Mouse (Mus musculus) limb, embryonic 15.5 days (tissue): Measurements from ENCODE around the gene Zbtb38. TPM values are rescaled to one million over a fixed set of nuclear protein-coding genes. Genes with fewer than 3 reads are reported as not detected.

Experiments used
- ATAC-seq: fragments of 200-750 bp; cut with Nextera tagmentation; 2 replicates; pipeline ENCODE4 v1.8.0; 2017; ENCODE audit warnings: low read depth, moderate TSS enrichment; ENCODE audit not compliant: insufficient number of reproducible peaks, low FRiP score, low TSS enrichment
- H3K27ac ChIP-seq: fragments of 300-500 bp; sonication (generic); 2 replicates; pipeline ENCODE4 v1.5.1; 2015; ENCODE audit warnings: moderate library complexity, mild to moderate bottlenecking, inconsistent platforms
- H3K27me3 ChIP-seq: fragments of 300-500 bp; sonication (generic); 2 replicates; pipeline ENCODE4 v1.6.1; 2015; ENCODE audit warnings: inconsistent platforms
- H3K36me3 ChIP-seq: fragments of 300-500 bp; sonication (generic); 2 replicates; pipeline ENCODE4 v1.6.1; 2015; ENCODE audit warnings: inconsistent platforms
- H3K4me1 ChIP-seq: fragments of 300-500 bp; sonication (generic); 2 replicates; pipeline ENCODE4 v1.6.1; 2015; ENCODE audit warnings: inconsistent platforms
- H3K4me2 ChIP-seq: fragments of 300-500 bp; sonication (generic); 2 replicates; pipeline ENCODE4 v1.6.1; 2015; ENCODE audit warnings: mild to moderate bottlenecking, inconsistent platforms
- H3K4me3 ChIP-seq: fragments of 300-500 bp; sonication (generic); 2 replicates; pipeline ENCODE4 v1.5.1; 2015; ENCODE audit warnings: mild to moderate bottlenecking, inconsistent platforms
- H3K9ac ChIP-seq: fragments of 300-500 bp; sonication (generic); 2 replicates; pipeline ENCODE4 v1.6.1; 2015; ENCODE audit warnings: inconsistent platforms
- H3K9me3 ChIP-seq: fragments of 300-500 bp; sonication (generic); 2 replicates; pipeline ENCODE4 v1.6.1; 2016; ENCODE audit warnings: inconsistent platforms
- WGBS: fragments of 180-500 bp; shearing (Covaris S2); methylation state at CpG from one replicate; pipeline ENCODE4 v1.1.7; 2015; 5-methylcytosine and 5-hydroxymethylcytosine counted together
- polyA plus RNA-seq: library from polyadenylated mRNA; unstranded; fragments of >200 nt; fragmentation: Nextera tagmentation; extraction: Ambion mirVana; gene quantifications from 2 replicates; pipeline ENCODE4 v1.2.1, GENCODE M21; 2015

Gene Zbtb38
- polyA plus RNA-seq, 1 experiment from 2014 or later = 17.2 TPM

DNA sequence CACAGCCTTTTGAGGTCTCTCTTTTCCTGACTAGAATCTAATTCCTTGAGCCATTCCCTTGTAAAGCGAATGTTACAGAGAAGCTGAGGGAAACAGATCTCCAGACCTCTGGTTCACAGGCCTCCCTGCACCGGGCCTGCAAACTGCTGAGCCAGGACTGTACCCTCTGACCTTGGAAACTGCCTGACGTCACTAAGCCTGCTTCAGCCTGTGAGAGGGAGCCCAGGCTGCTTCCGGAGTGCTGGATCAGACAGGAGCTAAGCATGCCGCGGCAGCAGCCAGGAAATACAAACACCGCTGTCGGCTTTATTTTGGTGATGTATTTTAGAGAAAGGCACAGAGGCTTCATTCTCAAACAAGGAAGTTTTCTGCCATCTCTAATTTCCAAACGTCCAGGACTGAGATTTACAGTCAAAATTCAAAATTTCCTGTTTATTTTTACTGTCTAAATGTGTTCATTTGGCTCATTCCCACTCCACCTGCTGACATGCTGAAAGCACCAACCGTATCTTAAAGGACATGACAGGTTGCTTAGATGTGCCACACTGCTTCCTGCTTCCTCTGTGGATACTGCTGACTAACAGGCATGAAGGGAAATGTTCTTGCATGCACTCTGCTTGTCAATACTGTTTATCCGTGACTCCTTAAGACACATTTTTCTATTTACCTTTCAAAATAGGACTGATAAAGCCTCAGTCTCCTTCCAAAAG lies 46.9 kb downstream of the Zbtb38 start:
- Histone ChIP-seq H3K9me3 (no peaks in the 10 kb centered on the region), H3K4me3 (no peak overlapping the region), H3K4me1 (peaks cover 13% of the 10 kb centered on the region), H3K36me3 (no peaks in the 10 kb centered on the region), H3K27me3 (no peaks in the 10 kb centered on the region), H3K27ac (peak overlapping the region; percentile 62), H3K9ac (no peak overlapping the region), H3K4me2 (0 out of 2 replicates have a peak overlapping the region, but pooled peaks have one; percentile 4)
- WGBS = 32% methylated on average over 11 of the region's 11 CpGs
- ATAC-seq = no peak

DNA sequence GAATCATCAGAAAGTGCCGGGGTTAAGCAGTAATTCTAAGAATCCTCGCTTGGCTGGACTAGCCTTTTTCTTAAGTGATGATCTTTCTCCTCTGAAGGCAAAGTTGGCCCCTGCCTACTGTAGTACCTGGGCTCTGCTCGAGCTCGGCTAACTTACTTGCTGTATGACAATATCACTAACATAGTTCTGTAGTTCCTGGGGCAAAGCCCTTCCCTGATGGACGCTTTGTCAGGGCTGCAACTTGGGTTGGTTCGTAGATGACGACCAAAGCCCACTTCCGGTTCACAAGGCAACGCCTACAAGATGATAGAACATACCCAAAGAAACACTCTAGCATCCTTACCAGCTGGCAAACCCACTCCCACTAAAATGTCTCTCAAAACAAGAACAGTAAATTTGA lies 47.7 kb downstream of the Zbtb38 start:
- no peak overlapping the region for H3K27ac ChIP-seq
- H3K4me2 ChIP-seq = no peak overlapping the region
- WGBS = 92% methylated on average over 9 of the region's 9 CpGs
- H3K4me3 ChIP-seq = no peak overlapping the region
- H3K9ac ChIP-seq = no peak overlapping the region
- H3K36me3 ChIP-seq = no peaks in the 10 kb centered on the region
- H3K27me3 ChIP-seq = no peaks in the 10 kb centered on the region
- H3K9me3 ChIP-seq = no peaks in the 10 kb centered on the region
- no peak for ATAC-seq
- H3K4me1 ChIP-seq = peaks cover 9% of the 10 kb centered on the region

GRCm38 (mm10) chr9:96701891-96702290 lies 50.7 kb downstream of the Zbtb38 start:
- H3K27ac ChIP-seq = peak overlapping the region; percentile 54; the same call in 1 of the 2 replicates
- no peak overlapping the region for H3K4me2 ChIP-seq
- WGBS = 65% methylated on average over 10 of the region's 10 CpGs
- H3K9me3 ChIP-seq = no peaks in the 10 kb centered on the region
- H3K27me3 ChIP-seq = no peaks in the 10 kb centered on the region
- peak; percentile 48; the same call in 1 of the 2 replicates for ATAC-seq
- H3K4me1 ChIP-seq = peaks cover 6% of the 10 kb centered on the region
- peaks cover 7% of the 10 kb centered on the region; the same call in 1 of the 2 replicates for H3K36me3 ChIP-seq
- H3K4me3 ChIP-seq = no peak overlapping the region
- H3K9ac ChIP-seq = no peak overlapping the region

DNA sequence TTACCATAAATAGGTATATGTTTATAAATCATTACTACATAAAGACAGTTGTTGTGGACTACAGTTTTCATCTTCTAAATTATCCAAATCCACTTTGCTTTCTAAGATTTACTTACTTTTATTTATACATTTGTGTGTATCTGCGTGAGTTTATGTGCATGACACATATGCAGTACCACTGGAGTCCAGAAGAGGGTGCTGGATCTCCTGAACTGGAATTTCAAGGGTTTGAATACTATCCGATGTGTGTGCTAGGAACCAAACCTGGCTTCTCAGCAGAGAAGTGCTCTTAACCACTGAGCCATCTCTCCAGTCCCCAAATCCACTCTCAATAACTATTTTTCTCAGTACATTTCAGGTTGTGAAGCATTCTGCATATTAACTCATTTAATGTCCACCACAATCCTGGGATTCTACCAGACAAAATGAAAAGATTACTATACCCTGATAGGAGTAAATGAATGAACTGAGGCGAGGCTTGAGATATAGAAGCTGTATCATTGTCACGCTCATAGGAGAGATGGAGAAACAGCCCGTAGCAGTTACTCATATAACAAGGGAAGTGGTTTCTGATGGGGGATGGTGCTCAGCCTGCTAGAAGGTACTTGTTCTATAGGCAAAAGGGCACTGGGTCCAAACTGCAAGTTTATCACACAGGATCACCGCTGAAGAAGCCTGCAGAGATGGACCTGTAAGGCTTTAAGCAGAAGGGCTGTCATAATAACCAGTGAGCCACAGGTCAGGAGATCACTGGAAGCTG lies 53.2 kb downstream of the Zbtb38 start:
- H3K36me3 ChIP-seq = peaks cover 7% of the 10 kb centered on the region; the same call in 1 of the 2 replicates
- no peaks in the 10 kb centered on the region for H3K9me3 ChIP-seq
- ATAC-seq = no peak
- peaks cover 10% of the 10 kb centered on the region; the same call in 1 of the 2 replicates for H3K4me1 ChIP-seq
- no peak overlapping the region for H3K4me3 ChIP-seq
- no peak overlapping the region for H3K9ac ChIP-seq
- 96% methylated on average over 6 of the region's 6 CpGs for WGBS
- H3K27ac ChIP-seq = no peak overlapping the region
- H3K4me2 ChIP-seq = no peak overlapping the region
- H3K27me3 ChIP-seq = no peaks in the 10 kb centered on the region

- Histone ChIP-seq H3K4me3 (no peak overlapping the region), H3K9ac (no peak overlapping the region), H3K36me3 (peaks cover 12% of the 10 kb centered on the region; the same call in 1 of the 2 replicates), H3K4me2 (no peak overlapping the region), H3K27ac (peak overlapping the region; percentile 44), H3K27me3 (no peaks in the 10 kb centered on the region), H3K9me3 (no peaks in the 10 kb centered on the region), H3K4me1 (peaks cover 10% of the 10 kb centered on the region; the same call in 1 of the 2 replicates)
- WGBS = 72% methylated on average over 14 of the region's 14 CpGs
- no peak for ATAC-seq
Observed at GRCm38 (mm10) chr9:96696788-96697492, 55.7 kb downstream of the Zbtb38 start.

- ATAC-seq = no peak
- H3K4me2 ChIP-seq = no peak overlapping the region
- no peak overlapping the region for H3K4me3 ChIP-seq
- H3K27ac ChIP-seq = peak overlapping the region; percentile 44
- H3K9me3 ChIP-seq = no peaks in the 10 kb centered on the region
- no peaks in the 10 kb centered on the region for H3K27me3 ChIP-seq
- WGBS = 56% methylated on average over 12 of the region's 12 CpGs
- peaks cover 10% of the 10 kb centered on the region; the same call in 1 of the 2 replicates for H3K4me1 ChIP-seq
- H3K9ac ChIP-seq = no peak overlapping the region
- H3K36me3 ChIP-seq = peaks cover 12% of the 10 kb centered on the region; the same call in 1 of the 2 replicates
Observed at GRCm38 (mm10) chr9:96696141-96696561, 56.5 kb downstream of the Zbtb38 start.

GRCm38 (mm10) chr9:96690461-96690863 lies 62.2 kb downstream of the Zbtb38 start:
- H3K4me2 ChIP-seq = no peak overlapping the region
- H3K27me3 ChIP-seq = no peaks in the 10 kb centered on the region
- H3K4me3 ChIP-seq = no peak overlapping the region
- WGBS = 48% methylated on average over 4 of the region's 4 CpGs
- H3K36me3 ChIP-seq = peaks cover 34% of the 10 kb centered on the region
- no peak for ATAC-seq
- no peak overlapping the region for H3K9ac ChIP-seq
- no peak overlapping the region for H3K27ac ChIP-seq
- no peaks in the 10 kb centered on the region for H3K4me1 ChIP-seq
- no peaks in the 10 kb centered on the region for H3K9me3 ChIP-seq

DNA sequence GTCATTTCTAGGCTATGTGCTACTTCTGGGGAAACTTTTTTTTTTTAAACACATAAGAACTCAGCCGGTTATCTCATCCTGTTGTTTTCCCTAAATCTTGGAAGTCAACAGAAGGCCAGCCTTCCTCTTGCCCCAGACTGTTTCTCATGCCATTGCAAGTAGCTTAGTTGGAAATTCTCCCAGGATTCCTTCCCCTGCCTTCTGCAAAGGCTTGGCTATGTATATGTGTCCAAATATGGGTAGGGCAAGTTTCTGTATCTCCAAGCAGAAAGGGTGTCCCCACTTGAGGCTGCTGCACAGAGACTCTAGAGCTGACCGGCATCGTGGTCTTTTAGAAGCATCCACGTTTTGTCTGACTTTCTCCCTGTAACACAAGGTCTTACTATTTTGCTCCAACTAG lies 63.6 kb downstream of the Zbtb38 start:
- no peak overlapping the region for H3K9ac ChIP-seq
- no peaks in the 10 kb centered on the region for H3K27me3 ChIP-seq
- no peak overlapping the region for H3K4me2 ChIP-seq
- H3K4me3 ChIP-seq = no peak overlapping the region
- no peaks in the 10 kb centered on the region for H3K9me3 ChIP-seq
- no peaks in the 10 kb centered on the region for H3K4me1 ChIP-seq
- H3K27ac ChIP-seq = no peak overlapping the region
- ATAC-seq = no peak
- 90% methylated on average over 4 of the region's 4 CpGs for WGBS
- peaks cover 37% of the 10 kb centered on the region for H3K36me3 ChIP-seq

DNA sequence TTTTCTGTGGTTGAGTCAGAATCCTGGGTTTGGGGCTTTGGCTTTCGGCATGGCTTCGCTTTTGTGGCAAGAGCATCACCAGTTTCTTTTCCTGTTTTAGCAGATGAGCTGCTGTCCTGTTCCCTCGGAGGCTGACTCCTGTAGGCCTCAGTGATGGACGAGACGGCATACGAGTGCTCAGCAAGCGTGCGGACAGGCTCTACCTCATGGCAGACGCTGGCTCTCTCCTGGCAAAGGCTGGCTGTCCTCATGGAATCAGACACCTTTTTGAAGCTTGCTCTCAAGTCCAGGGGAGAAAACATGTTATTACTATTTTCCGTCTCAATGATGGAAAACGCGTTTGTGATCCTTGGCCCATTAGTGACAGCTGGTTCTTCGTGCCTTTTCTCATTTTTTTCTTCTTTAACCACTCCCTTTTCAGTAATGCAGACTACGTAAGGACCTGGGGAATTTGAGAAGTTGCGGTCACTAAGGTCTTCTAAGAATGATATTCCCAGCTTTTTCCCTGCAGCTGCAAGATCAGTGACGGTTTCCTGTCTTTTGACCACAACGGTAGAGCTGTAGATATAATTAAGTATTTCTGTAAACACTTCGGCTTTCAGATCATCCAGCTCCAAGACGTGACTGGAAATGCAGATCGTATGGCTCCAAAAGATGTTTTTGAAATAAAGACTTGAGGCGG lies 64.3 kb downstream of the Zbtb38 start:
- no peak overlapping the region for H3K4me3 ChIP-seq
- 75% methylated on average over 21 of the region's 21 CpGs for WGBS
- H3K27ac ChIP-seq = no peak overlapping the region
- no peaks in the 10 kb centered on the region for H3K27me3 ChIP-seq
- H3K4me1 ChIP-seq = no peaks in the 10 kb centered on the region
- ATAC-seq = no peak
- H3K4me2 ChIP-seq = no peak overlapping the region
- no peaks in the 10 kb centered on the region for H3K9me3 ChIP-seq
- H3K9ac ChIP-seq = no peak overlapping the region
- H3K36me3 ChIP-seq = peaks cover 39% of the 10 kb centered on the region

- no peak for ATAC-seq
- H3K9me3 ChIP-seq = no peaks in the 10 kb centered on the region
- H3K4me2 ChIP-seq = no peak overlapping the region
- H3K4me1 ChIP-seq = no peaks in the 10 kb centered on the region
- no peaks in the 10 kb centered on the region for H3K27me3 ChIP-seq
- no peak overlapping the region for H3K9ac ChIP-seq
- 74% methylated on average over 20 of the region's 20 CpGs for WGBS
- H3K36me3 ChIP-seq = peaks cover 35% of the 10 kb centered on the region
- no peak overlapping the region for H3K27ac ChIP-seq
- no peak overlapping the region for H3K4me3 ChIP-seq
Observed at GRCm38 (mm10) chr9:96687591-96688186, 64.9 kb downstream of the Zbtb38 start.

- no peak overlapping the region for H3K9ac ChIP-seq
- 89% methylated on average over 18 of the region's 18 CpGs for WGBS
- H3K36me3 ChIP-seq = peaks cover 38% of the 10 kb centered on the region
- no peak overlapping the region for H3K4me2 ChIP-seq
- H3K4me3 ChIP-seq = no peak overlapping the region
- ATAC-seq = no peak
- no peak overlapping the region for H3K27ac ChIP-seq
- no peaks in the 10 kb centered on the region for H3K9me3 ChIP-seq
- H3K27me3 ChIP-seq = no peaks in the 10 kb centered on the region
- H3K4me1 ChIP-seq = no peaks in the 10 kb centered on the region
Observed at GRCm38 (mm10) chr9:96685600-96686084, 67.0 kb downstream of the Zbtb38 start.
